Mouse (Mus musculus) adrenal gland, postnatal 14 days (tissue): ENCODE data around the gene Olfr323. TPM values are rescaled to one million over a fixed set of nuclear protein-coding genes. Genes with fewer than 3 reads are reported as not detected.
A peak's percentile ranks its signal among the peaks of the same experiment; 100 is the strongest.

ENCODE experiments used
- DNase-seq: peaks from one replicate; pipeline ENCODE4 v3.0.0; 2021; ENCODE audit warnings: mixed read lengths
- long read RNA-seq, 2 experiments: library from polyadenylated mRNA; stranded (forward); transcript quantifications; one replicate each; pipeline ENCODE4 v2.0.0; 2021
- total RNA-seq: library from RNA; stranded (reverse); gene quantifications from 2 replicates; pipeline ENCODE4 v1.2.3, GENCODE M21; 2021

Gene Olfr323
- total RNA-seq: not detected in 2 replicates
- long read RNA-seq, experiment 1: 0 reads
- long read RNA-seq, experiment 2: 0 reads

- DNase-seq: no peak
Measured at GRCm38 (mm10) chr11:58630401-58630800, at the start of gene Olfr323. TSS of gene Olfr323 (minus strand) at chr11:58630501.

DNA sequence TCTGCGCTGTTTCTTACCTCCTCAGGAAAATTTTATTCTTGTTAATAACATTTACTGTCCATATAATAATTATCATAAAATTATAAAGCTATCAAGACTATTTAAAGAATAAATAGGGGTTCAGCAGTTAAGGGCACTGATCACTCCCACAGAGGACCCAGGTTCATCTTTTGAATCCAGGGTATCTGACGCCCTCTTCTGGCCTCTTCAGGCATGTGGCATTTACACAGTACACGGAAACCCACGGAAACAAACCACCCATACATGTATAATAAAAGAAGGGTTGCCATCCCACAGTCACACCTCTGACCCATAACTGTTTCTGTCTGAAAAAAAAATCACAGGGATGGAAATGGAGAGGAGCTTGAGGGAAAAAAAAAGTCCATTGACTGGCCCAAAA lies 41.5 kb upstream of the Olfr323 start:
- DNase-seq: no peak

GRCm38 (mm10) chr11:58669252-58669651 lies 39.0 kb upstream of the Olfr323 start:
- no peak for DNase-seq

DNA sequence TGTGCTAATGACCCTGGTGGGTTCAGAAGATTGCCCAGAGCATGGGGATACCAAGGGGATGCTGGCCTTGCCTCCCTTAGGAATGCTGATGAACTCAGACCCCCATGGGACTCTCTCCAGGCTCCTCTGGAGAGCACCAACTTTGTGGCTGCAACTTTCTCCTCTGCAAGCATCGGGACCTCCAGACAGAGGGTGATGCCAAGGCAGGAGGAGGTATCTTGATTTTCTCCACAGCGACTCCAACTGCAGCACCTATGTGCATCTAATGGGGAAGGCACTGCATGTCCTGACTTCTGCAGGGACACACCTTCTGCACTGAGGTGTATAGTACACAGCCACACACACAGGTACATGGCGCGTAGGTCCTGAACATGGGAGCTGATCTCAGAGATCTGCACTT lies 28.3 kb upstream of the Olfr323 start, which contains the start of gene Olfr322:
Gene Olfr322 (plus strand): TSS at position 187 of the 400 bp plus-strand sequence.
- DNase-seq: no peak

GRCm38 (mm10) chr11:58655151-58655550 lies 24.9 kb upstream of the Olfr323 start:
- no peak for DNase-seq

DNA sequence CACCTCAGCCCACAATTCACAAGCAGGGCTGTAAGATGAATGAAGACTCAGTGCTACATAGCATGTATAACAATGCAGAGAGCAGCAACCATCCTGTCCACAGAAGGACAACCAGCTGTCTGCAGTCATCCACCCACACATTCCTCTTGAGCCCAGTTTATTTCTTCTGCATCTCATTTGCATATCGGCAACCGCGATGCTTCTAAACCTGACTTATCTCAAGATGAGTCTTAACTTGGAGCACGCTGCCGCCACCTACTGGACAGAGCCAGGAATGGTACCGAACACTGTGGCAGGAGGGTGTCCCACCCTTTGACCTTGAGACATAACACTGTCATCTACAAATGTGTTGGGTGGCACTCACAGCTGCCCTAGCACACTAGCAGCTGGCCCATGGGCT lies 13.0 kb upstream of the Olfr323 start:
- DNase-seq: peak; percentile 22

DNA sequence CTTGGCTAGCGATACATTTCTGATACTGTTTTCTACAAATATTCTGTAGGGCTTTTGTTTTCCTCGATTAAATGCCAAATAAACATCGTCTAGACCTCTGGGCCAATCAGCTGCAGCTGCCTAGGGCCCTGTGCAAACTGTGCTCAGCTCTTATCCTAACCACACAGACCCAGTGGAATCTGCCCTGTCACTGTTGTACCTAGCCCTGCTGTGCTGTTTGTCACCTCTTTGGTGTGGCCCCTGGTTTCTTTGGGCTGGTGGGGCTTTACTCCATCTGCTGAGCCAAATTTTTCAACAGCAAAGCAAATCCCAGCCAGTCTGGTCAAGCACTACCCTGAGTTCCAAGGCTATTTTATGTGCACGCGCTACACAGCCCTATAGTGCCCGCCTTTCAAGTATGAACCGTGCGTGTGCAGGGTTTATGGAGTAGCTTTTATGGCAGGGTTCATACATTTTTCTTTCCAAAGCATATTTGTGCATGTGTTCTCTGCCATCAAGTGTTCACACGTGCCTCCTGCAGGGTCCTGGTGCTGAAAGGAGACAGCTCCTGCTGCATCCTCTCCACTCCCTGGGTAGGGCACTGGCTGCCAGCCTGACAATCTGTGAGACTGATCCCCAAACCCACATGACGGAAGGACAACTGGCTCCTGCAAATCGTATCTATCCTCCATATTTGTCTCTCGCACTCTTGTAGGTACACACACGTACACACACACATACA lies 11.5 kb upstream of the Olfr323 start:
- DNase-seq: no peak

DNA sequence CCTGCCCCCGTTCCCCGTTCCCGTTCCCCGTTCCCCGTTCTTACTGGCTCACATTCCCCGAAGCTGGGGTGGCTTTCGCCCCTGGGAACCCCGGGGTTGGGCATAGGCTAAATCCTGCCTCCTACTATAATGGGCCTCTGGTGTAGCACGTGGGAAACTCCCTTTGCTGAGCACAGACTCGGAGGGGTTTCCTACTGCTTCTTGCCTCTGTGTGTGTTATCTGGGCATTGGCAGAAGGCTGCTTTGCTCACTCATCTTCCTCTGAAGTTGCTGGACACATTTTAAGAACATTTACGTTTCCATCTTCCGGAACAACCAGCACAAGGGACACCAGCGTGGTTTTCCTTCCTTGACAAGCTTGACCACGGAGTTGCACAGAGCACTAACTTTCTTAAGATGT lies 10.8 kb upstream of the Olfr323 start:
- no peak for DNase-seq

DNA sequence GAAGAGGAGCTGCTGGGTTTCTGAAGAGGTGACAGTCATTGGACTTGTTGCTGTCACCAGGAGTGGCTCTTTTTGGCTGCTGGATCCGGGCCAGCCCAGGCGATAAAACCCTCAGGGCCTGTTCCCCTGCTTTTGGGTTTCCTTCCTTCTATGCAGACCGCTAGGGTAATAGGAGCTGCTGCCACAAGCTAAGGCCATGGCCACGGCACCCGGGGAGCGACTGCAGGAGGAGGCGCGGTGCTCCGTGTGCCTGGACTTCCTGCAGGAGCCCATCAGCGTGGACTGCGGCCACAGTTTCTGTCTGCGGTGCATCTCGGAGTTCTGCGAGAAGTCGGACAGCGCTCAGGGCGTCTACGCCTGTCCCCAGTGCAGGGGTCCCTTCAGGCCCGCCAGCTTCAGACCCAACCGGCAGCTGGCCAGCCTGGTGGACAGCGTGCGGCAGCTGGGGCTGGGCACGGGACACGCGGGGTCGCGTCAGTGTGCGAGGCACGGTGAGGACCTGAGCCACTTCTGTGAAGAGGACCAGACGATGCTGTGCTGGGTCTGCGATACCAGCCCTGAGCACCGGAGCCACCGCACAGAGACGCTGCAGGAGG lies 10.1 kb upstream of the Olfr323 start, which contains the start of gene Trim58:
Gene Trim58 (plus strand): TSS at position 194 of the 596 bp plus-strand sequence.
- peak; percentile 20 for DNase-seq

DNA sequence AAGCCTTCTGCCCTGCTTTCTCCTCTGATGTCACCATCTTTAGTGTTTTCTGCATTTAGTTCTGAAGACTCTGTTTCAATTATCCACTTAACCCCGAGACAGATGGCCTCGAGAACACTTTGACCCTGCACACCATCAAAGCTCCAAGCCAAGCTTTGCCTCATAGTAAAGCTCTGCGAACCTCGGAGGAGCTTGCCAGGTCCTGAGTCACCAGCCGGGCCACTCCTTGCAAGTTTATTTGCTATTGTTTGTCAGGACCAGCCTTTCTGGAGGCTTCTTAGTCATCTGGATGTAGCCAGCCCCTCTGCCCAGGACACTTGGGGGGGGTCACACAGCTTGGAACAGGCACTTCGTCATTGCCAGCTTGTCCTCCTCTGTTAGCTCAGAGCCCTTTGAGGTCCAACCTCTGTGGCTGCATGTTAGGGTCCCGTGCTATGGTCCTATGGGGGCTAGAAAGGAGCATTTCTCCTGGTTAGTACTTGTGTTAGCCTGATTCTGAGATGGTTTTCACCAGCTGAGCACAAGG lies 7.9 kb upstream of the Olfr323 start:
- DNase-seq: peak; percentile 58

DNA sequence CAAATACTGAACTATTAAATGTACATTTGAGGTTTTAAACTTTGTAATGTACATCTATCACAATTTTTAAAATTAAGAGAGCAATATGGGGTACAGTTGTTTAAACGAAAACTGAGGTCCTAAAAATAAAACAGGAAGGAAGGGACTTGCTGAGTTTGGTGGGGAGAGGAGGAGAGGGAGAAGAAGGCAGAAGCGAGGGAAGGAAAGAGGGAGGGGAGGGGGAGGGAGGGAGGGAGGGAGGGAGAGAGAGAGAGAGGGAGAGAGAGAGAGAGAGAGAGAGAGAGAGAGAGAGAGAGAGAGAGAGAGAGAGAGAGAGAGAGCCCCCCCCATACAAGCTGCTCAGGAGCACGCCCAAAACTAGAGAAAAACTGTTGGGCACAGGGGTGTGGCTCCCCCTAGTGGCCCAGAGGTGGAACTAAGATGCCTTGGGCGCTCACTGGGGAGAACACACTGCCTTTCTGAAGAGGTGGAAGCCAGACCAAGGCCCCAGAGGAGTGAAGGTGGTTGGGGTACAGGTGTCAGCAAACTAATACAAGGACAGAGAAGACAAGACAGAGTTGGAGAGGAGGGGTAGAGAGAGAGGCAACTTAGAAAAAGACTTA lies 6.2 kb upstream of the Olfr323 start:
- peak; percentile 70 for DNase-seq

- no peak for DNase-seq
Measured at GRCm38 (mm10) chr11:58634878-58635277, 4.6 kb upstream of the Olfr323 start.

DNA sequence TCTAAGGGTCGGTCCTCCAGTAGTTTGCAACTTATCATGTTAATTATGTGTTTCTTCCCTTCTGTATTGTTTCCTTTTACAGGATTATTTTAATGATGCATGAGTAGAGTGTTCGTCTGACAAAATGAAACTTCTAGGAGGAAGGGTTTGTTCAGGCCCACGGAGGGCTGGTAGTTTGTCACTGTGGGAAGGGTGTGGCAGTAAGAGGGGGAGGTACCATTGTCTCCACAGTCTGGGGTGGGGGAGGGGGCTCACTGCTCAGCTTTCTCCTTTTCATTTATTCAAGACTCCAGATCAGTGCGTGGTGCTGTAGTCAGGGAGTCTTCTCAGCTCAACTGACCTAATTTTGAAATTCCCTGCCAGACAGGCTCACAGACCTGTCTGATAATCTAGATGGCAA lies 4.2 kb downstream of the Olfr323 start:
- no peak for DNase-seq

GRCm38 (mm10) chr11:58618793-58619192 lies 11.5 kb downstream of the Olfr323 start:
- DNase-seq: no peak

GRCm38 (mm10) chr11:58618369-58618768 lies 11.9 kb downstream of the Olfr323 start:
- no peak for DNase-seq

GRCm38 (mm10) chr11:58615975-58616374 lies 14.3 kb downstream of the Olfr323 start, which contains the start of gene 2210407C18Rik:
TSS of gene 2210407C18Rik (minus strand) at chr11:58616075.
- DNase-seq: no peak

- DNase-seq: no peak
Measured at GRCm38 (mm10) chr11:58614526-58614925, 15.8 kb downstream of the Olfr323 start.

DNA sequence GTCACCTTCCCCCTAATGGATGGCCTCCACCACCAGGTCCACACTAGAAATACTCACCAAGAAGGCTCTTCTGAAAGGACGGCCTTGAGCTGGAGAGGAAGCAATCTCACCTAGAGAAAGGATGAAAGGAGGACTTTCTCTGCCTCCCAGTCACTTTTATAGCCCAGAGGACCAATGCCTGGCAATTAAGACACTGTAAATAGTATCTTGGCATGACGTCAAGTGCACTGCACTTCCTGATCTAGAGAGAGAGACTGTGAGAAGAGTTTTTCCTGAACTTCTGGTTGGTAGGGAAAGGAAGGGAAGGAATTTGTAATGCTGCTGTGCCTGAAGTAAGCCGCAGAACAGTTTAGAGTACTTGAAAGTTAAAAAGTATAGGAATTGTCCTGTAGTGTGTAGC lies 16.9 kb downstream of the Olfr323 start:
- DNase-seq: no peak

DNA sequence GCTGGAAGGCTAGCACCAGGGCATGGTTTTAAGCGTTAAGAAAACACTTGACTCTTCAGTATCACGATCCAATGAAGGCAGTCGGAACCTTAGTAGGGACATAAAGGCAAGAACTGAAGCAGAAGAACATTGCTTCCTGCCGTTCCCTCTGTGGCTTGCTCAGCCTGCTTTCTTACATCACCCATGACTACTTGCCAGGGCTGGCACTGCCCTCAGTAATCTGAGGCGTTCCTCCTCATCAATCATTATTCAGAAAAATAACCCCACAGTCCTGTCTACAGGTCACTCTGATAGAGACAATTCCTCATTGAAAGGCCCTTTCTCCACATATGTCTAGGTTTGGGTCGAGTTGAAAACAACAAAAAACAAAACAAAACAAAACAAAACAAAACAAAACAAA lies 23.3 kb downstream of the Olfr323 start:
- DNase-seq: no peak

GRCm38 (mm10) chr11:58606177-58606919 lies 24.0 kb downstream of the Olfr323 start:
- no peak for DNase-seq

- DNase-seq: no peak
Measured at GRCm38 (mm10) chr11:58605228-58605627, 25.1 kb downstream of the Olfr323 start.

DNA sequence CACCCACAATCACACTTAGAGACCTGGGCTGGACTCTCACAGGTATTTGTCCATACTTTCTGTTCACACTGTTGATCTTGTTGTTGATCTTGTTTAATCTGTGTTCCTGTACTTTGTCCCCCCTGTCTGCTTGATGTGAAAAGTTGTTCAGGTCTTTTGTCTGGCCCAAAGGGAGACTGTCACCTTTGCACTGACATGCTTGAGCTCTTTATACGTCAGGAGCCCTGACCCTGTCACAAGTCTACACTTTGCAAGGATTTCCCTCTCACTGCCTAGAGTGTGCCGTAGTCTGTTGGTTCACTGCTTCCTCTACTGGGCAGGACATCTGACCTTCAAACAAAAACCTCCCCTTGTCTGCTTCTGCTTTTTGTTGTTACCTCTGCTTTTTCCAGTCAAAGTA lies 25.6 kb downstream of the Olfr323 start:
- no peak for DNase-seq
